In the genomic region with DNA sequence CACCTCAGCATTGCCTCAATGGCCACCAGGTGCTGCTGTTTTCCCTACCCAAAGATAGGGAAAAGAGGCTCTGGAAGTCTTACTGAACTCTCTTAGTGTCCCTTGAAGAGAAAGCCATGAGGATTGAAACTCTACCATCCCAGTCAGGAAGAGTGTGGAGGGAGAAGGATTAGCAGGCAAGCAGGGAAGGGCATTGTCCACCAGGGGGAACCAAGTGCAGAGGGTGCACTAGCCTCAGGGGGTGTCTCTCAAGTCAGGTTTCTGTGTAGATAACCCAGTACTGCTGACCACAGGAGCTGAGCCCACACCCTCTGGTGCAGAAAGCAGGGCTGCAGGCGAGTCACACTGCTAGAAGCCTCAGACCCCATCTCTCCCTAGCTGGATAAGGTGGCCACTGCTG, we compare ENCODE assay signal across 16 mouse cellular contexts.
DNase-seq lines count a peak whose midpoint lies in the region; ATAC-seq and TF ChIP-seq lines count a peak whose summit lies in the region.
"Had no signal": no experiment of that assay in that cellular context is flagged by ENCODE, and none has a peak within 500 bp of the region (broad histone marks: within the 10 kb centered on the region; RNA-seq: fewer than 3 reads in every experiment).

No protein-coding gene starts in this region.

- peak; percentile 51 for TF ChIP-seq CTCF in intestine, postnatal 0 days (IDR thresholded peaks at IDR 0.05; ENCODE audit: low read depth)
- TF ChIP-seq CTCF in lung, adult 2 months (IDR thresholded peaks at IDR 0.05; ENCODE audit: insufficient read depth, low read length), result peak; percentile 18; the same call in 1 of the 2 replicates
- TF ChIP-seq CTCF in brain, embryonic 14.5 days (IDR thresholded peaks at IDR 0.05; ENCODE audit: borderline replicate concordance, extremely low read depth, insufficient read depth, insufficient read length), result peak; percentile 37; the same call in 1 of the 2 replicates

- no peak overlapping the region for H3K4me2 ChIP-seq in intestine, postnatal 0 days (replicated peaks; ENCODE audit: low read depth)
- H3K4me2 ChIP-seq in intestine, embryonic 16.5 days (ENCODE audit: low read depth, low read length), result no peak overlapping the region
- H3K4me2 ChIP-seq: embryonic facial prominence, embryonic 13.5 days; heart, embryonic 12.5 days; lung, embryonic 15.5 days had no signal

- no peaks in the 10 kb centered on the region for H3K9me3 ChIP-seq in intestine, postnatal 0 days (ENCODE audit: control insufficient read depth)
- no peaks in the 10 kb centered on the region for H3K9me3 ChIP-seq in intestine, embryonic 16.5 days (ENCODE audit: control insufficient read depth, low read length)
- H3K9me3 ChIP-seq: embryonic facial prominence, embryonic 13.5 days; lung, embryonic 15.5 days had no signal

- ATAC-seq in intestine, postnatal 0 days, result no peak
- ATAC-seq in intestine, embryonic 16.5 days, result no peak
- no peak for ATAC-seq in megakaryocyte, adult 5-6 weeks (ENCODE audit: poor library complexity, severe bottlenecking)

- 20% methylated on average over 1 of the region's 1 CpGs for WGBS in intestine, postnatal 0 days
- 35% methylated on average over 1 of the region's 1 CpGs for WGBS in intestine, embryonic 16.5 days
- 28% methylated on average over 1 of the region's 1 CpGs for WGBS in lung, adult 2 months

- no peak overlapping the region for H3K9ac ChIP-seq in intestine, postnatal 0 days (ENCODE audit: low read depth, low read length)
- H3K9ac ChIP-seq in intestine, embryonic 16.5 days (ENCODE audit: low read depth, low read length), result no peak overlapping the region
- H3K9ac ChIP-seq: embryonic facial prominence, embryonic 13.5 days; heart, embryonic 12.5 days; lung, embryonic 15.5 days had no signal

- no peak for DNase-seq in lung, adult 2 months
- no peak for DNase-seq in lung, adult 18-20 months
- no peak for DNase-seq in brain, embryonic 14.5 days (ENCODE audit: low read depth)
- peak; percentile 43 for DNase-seq in retina, postnatal 1 day
- no peak for DNase-seq in spleen, adult 18-20 months
- DNase-seq: adrenal gland, postnatal 10 days; cerebellum, adult 9-11 months; gastrocnemius, postnatal 36 days; heart, postnatal 36 days; layer of hippocampus, adult 9-11 months had no signal

- no peak overlapping the region for H3K4me3 ChIP-seq in intestine, postnatal 0 days (ENCODE audit: low read depth, low read length)
- H3K4me3 ChIP-seq in intestine, embryonic 16.5 days (ENCODE audit: low read length), result no peak overlapping the region
- H3K4me3 ChIP-seq in lung, adult 2 months (replicated peaks; ENCODE audit: extremely low read depth, low read depth, low read length), result no peak overlapping the region
- H3K4me3 ChIP-seq: embryonic facial prominence, embryonic 13.5 days; heart, embryonic 12.5 days; lung, embryonic 15.5 days had no signal

- no peak overlapping the region for H3K27ac ChIP-seq in intestine, postnatal 0 days (ENCODE audit: low read depth, low read length)
- no peak overlapping the region for H3K27ac ChIP-seq in intestine, embryonic 16.5 days (ENCODE audit: low read length)
- H3K27ac ChIP-seq: embryonic facial prominence, embryonic 13.5 days; lung, embryonic 15.5 days had no signal

- H3K36me3 ChIP-seq in intestine, postnatal 0 days (ENCODE audit: control insufficient read depth, insufficient read depth), result no peaks in the 10 kb centered on the region
- H3K36me3 ChIP-seq in intestine, embryonic 16.5 days (ENCODE audit: control insufficient read depth, insufficient read depth, low read length), result no peaks in the 10 kb centered on the region
- H3K36me3 ChIP-seq: embryonic facial prominence, embryonic 13.5 days; heart, embryonic 12.5 days; lung, embryonic 15.5 days had no signal

- H3K4me1 ChIP-seq in intestine, postnatal 0 days (replicated peaks; ENCODE audit: control insufficient read depth, insufficient read depth, low read length), result no peaks in the 10 kb centered on the region
- H3K4me1 ChIP-seq in intestine, embryonic 16.5 days (ENCODE audit: control insufficient read depth, insufficient read depth, low read length), result no peaks in the 10 kb centered on the region
- no peaks in the 10 kb centered on the region for H3K4me1 ChIP-seq in lung, adult 2 months (ENCODE audit: control insufficient read depth, insufficient read depth, low read length)
- H3K4me1 ChIP-seq: embryonic facial prominence, embryonic 13.5 days; lung, embryonic 15.5 days had no signal

- no peak for TF ChIP-seq POLR2A in lung, adult 2 months (IDR thresholded peaks at IDR 0.05; ENCODE audit: borderline replicate concordance, extremely low read depth, low read depth, low read length)
- no peak for TF ChIP-seq POLR2A in brain, embryonic 14.5 days (IDR thresholded peaks at IDR 0.05; ENCODE audit: borderline replicate concordance, extremely low read depth, insufficient read depth, insufficient read length, poor library complexity, severe bottlenecking)

- H3K27me3 ChIP-seq in intestine, postnatal 0 days (replicated peaks; ENCODE audit: control insufficient read depth, insufficient read depth, low read length), result no peaks in the 10 kb centered on the region
- H3K27me3 ChIP-seq in intestine, embryonic 16.5 days (replicated peaks; ENCODE audit: control insufficient read depth, insufficient read depth, low read length), result no peaks in the 10 kb centered on the region
- H3K27me3 ChIP-seq: embryonic facial prominence, embryonic 13.5 days; lung, embryonic 15.5 days had no signal
